Mouse (Mus musculus) R1 (cell line): ENCODE results near the gene Eras.
A peak's percentile ranks its signal among the peaks of the same experiment; 100 is the strongest.
"Not testable (repeated sequence)": the region's sequence is repeated elsewhere in the genome, so short reads cannot be mapped to it uniquely, and the experiment has no call there.

Source experiments
- DNase-seq: peaks from one replicate; pipeline ENCODE4 v3.0.0-alpha.2; 2018; ENCODE audit warnings: low read depth, low spot score

Gene Eras

GRCm38 (mm10) chrX:7910473-7910872 is 17.9 kb downstream of the Eras start:
- peak; percentile 50 for DNase-seq

- not testable (repeated sequence) for DNase-seq
These were observed 19.2 kb downstream of the Eras start, which contains the start of gene Gm10490 for GRCm38 (mm10) chrX:7909242-7909641. Gm10490 (plus strand) TSS chrX:7909542.

- DNase-seq, result no peak
These were observed 20.7 kb downstream of the Eras start, which contains the start of gene Gm10491 for GRCm38 (mm10) chrX:7907735-7908134. Gm10491 (minus strand) TSS chrX:7907835.

- no peak for DNase-seq
These were observed 24.0 kb downstream of the Eras start for GRCm38 (mm10) chrX:7904441-7904840.

- peak; percentile 98 for DNase-seq
These were observed 29.2 kb downstream of the Eras start, which contains the start of the genes Pqbp1 and Timm17b for GRCm38 (mm10) chrX:7898880-7899874. Pqbp1 (minus strand) TSS chrX:7899269. Timm17b (plus strand) TSS chrX:7899357.

GRCm38 (mm10) chrX:7898211-7898610 is 30.2 kb downstream of the Eras start:
- DNase-seq, result peak; percentile 20

GRCm38 (mm10) chrX:7883841-7884567 is 44.4 kb downstream of the Eras start, which contains the start of gene Slc35a2:
Slc35a2 (plus strand) TSS chrX:7884028.
- peak; percentile 94 for DNase-seq

GRCm38 (mm10) chrX:7879819-7880218 is 48.6 kb downstream of the Eras start:
- DNase-seq, result peak; percentile 93

GRCm38 (mm10) chrX:7878495-7878894 is 49.9 kb downstream of the Eras start:
- no peak for DNase-seq

GRCm38 (mm10) chrX:7878007-7878419 is 50.4 kb downstream of the Eras start, which contains the start of gene Pim2:
Pim2 (plus strand) TSS chrX:7878262.
- peak; percentile 94 for DNase-seq
